8 mouse cellular contexts compared by ENCODE assay signal in the genomic region with DNA sequence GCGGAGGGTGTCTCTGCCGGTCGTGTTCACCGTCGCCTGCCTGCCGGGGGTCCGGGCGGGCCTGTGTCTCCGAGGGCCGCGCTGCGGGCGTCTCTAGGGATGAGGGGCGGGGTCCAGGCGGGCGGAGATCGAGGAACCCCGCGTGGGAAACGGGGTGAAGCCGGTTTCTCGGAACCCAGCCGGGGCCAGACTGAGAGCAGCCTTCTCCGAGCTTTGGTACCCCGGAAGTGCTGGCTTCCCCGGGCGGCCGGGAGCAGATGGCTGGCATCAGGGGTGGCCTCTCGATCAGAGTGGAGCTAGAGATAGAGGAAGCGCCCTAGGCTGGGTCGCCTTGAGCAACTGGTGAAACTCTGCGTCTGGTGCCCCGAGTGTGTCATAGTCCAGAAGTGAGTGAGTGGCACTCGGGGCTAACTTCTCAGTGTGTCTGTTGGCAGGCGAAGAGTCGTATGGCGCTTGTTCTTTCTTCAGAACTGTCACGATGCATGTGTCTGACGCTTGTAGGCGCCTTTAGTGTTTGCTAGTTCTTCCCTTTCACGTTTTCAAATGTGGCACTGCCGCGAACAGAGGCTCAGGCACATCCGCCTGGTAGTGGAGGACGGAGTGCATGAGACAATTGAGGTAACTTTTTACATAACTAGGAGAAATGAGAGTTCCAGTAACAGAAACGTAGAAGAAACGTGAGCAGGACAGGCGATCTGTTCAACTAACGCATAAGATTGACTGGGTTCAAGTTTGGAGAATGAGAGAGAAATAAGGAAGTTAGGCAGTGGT. TPM values are rescaled to one million over a fixed set of nuclear protein-coding genes. Genes with fewer than 3 reads are reported as not detected.
DNase-seq lines count a peak whose midpoint lies in the region; ATAC-seq lines count a peak whose summit lies in the region.

No protein-coding gene starts in this region.

- H3K27me3 ChIP-seq in kidney, embryonic 16.5 days (ENCODE audit: insufficient read depth, low read length) = no peaks in the 10 kb centered on the region
- no peaks in the 10 kb centered on the region for H3K27me3 ChIP-seq in stomach, embryonic 14.5 days (ENCODE audit: control insufficient read depth, insufficient read depth, low read length)

- H3K9ac ChIP-seq in kidney, embryonic 16.5 days (replicated peaks; ENCODE audit: low read length) = peak overlapping the region; percentile 85
- peak overlapping the region; percentile 75 for H3K9ac ChIP-seq in stomach, embryonic 14.5 days (replicated peaks; ENCODE audit: low read depth, low read length)

- under 1% methylated on average over 49 of the region's 49 CpGs for WGBS in kidney, embryonic 16.5 days
- WGBS in stomach, embryonic 14.5 days = under 1% methylated on average over 46 of the region's 49 CpGs

- H3K36me3 ChIP-seq in kidney, embryonic 16.5 days (ENCODE audit: insufficient read depth, low read length) = peaks cover 8% of the 10 kb centered on the region
- peaks cover 3% of the 10 kb centered on the region; the same call in 1 of the 2 replicates for H3K36me3 ChIP-seq in stomach, embryonic 14.5 days (ENCODE audit: control insufficient read depth, insufficient read depth, low read length)

- peak overlapping the region; percentile 77 for H3K4me2 ChIP-seq in kidney, embryonic 16.5 days (replicated peaks; ENCODE audit: low read depth, low read length)
- H3K4me2 ChIP-seq in stomach, embryonic 14.5 days (replicated peaks; ENCODE audit: low read depth, low read length) = peak overlapping the region; percentile 65

- peaks cover 30% of the 10 kb centered on the region for H3K4me1 ChIP-seq in kidney, embryonic 16.5 days (ENCODE audit: insufficient read depth, low read length)
- H3K4me1 ChIP-seq in stomach, embryonic 14.5 days (ENCODE audit: control insufficient read depth, insufficient read depth, low read length) = peaks cover 14% of the 10 kb centered on the region; the same call in 1 of the 2 replicates

- H3K27ac ChIP-seq in kidney, embryonic 16.5 days (ENCODE audit: low read length) = peak overlapping the region; percentile 96
- peak overlapping the region; percentile 89 for H3K27ac ChIP-seq in stomach, embryonic 14.5 days (ENCODE audit: low read length)

- no peaks in the 10 kb centered on the region for H3K9me3 ChIP-seq in kidney, embryonic 16.5 days (ENCODE audit: low read length)
- no peaks in the 10 kb centered on the region for H3K9me3 ChIP-seq in stomach, embryonic 14.5 days (ENCODE audit: control insufficient read depth, low read depth, low read length)

- peak; percentile 85 for ATAC-seq in kidney, embryonic 16.5 days (ENCODE audit: low FRiP score, low TSS enrichment)
- peak; percentile 71 for ATAC-seq in erythroblast, adult 5-6 weeks (replicated peaks; ENCODE audit: low FRiP score, poor library complexity, severe bottlenecking)
- peak; percentile 76 for ATAC-seq in stomach, embryonic 14.5 days (ENCODE audit: insufficient number of reproducible peaks, insufficient read depth, low FRiP score, low read depth)

- no peak for DNase-seq in kidney, adult 8-10 months
- peak; percentile 57 for DNase-seq in MN1 (ENCODE audit: low spot score)
- DNase-seq in induced T-regulatory cell, adult 2 months (ENCODE audit: low read depth) = peak; percentile 79
- DNase-seq in lung, postnatal 36 days = peak; percentile 61
- no peak for DNase-seq in urinary bladder, postnatal 25 days (ENCODE audit: low spot score)

- peak overlapping the region; percentile 89 for H3K4me3 ChIP-seq in kidney, embryonic 16.5 days (ENCODE audit: low read length)
- H3K4me3 ChIP-seq in stomach, embryonic 14.5 days (ENCODE audit: low read depth, low read length) = peak overlapping the region; percentile 93

RNA-seq across cellular contexts. Expression of a gene that starts 0.5 kb away (rescaled TPM):
- 70.0 and 72.7 TPM in 2 replicates for polyA plus RNA-seq in kidney, embryonic 16.5 days (2015; fragmentation: Nextera tagmentation; extraction: Ambion mirVana)
- total RNA-seq in erythroblast, adult 5-6 weeks (2015; ENCODE audit: low replicate concordance) = 26.7 and 42.2 TPM in 2 replicates
- 22.0 and 24.4 TPM in 2 replicates for total RNA-seq in erythroblast, adult 5-6 weeks (2017; ENCODE audit: low replicate concordance)
- polyA plus RNA-seq in stomach, embryonic 14.5 days (2014; fragmentation: Nextera tagmentation; extraction: Ambion mirVana) = 77.8 and 83.1 TPM in 2 replicates

RNA-seq across cellular contexts. Expression of a gene that starts 57.5 kb away (rescaled TPM):
- polyA plus RNA-seq in kidney, embryonic 16.5 days (2015; fragmentation: Nextera tagmentation; extraction: Ambion mirVana) = 223 and 269 TPM in 2 replicates
- 83.8 and 97.2 TPM in 2 replicates for total RNA-seq in erythroblast, adult 5-6 weeks (2015; ENCODE audit: low replicate concordance)
- 124 and 143 TPM in 2 replicates for total RNA-seq in erythroblast, adult 5-6 weeks (2017; ENCODE audit: low replicate concordance)
- polyA plus RNA-seq in stomach, embryonic 14.5 days (2014; fragmentation: Nextera tagmentation; extraction: Ambion mirVana) = 258 and 285 TPM in 2 replicates

Comparison
In these comparisons a context has a peak if more than half of its experiments do, and no peak if none do; other contexts are left out.
1. DNase-seq: peak in MN1 (single experiment), induced T-regulatory cell, adult 2 months (single experiment) and lung, postnatal 36 days (single experiment); none in kidney, adult 8-10 months (0 of 2) and urinary bladder, postnatal 25 days (single experiment).
2. Peak in every context shown above with its lines, with median percentiles within 50 percentile points of each other: ATAC-seq.